Mouse (Mus musculus): Measurements from ENCODE around the gene Fcgr3.

DNA sequence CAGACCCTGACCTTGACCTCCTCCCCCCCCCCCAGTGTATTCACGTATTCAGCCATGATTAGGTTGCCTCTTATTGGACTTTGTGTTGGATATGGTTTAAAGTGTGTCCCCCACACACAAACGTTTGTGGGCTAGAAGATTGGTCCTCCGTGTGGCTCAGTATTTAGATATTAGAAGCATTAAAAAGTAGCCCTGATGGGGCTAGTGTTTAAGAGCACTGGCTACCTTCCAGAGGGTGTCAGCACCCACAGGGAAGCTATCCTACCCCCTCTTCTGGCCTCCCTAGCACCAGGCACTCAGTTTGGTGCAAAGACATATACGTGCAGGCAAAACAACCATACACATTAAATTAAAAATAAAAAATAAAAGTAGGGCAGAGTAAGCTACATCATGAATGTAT lies 48.3 kb upstream of the Fcgr3 start:
- TF ChIP-seq CTCF (IDR thresholded peaks at IDR 0.05; ENCODE audit: low read depth) (no peak), EP300 (IDR thresholded peaks at IDR 0.05; ENCODE audit: low read depth) (no peak)
